Mouse (Mus musculus): ENCODE data around the gene Ralgapb. TPM values are rescaled to one million over a fixed set of nuclear protein-coding genes. Genes with fewer than 3 reads are reported as not detected.

The Ralgapb gene
- polyA plus RNA-seq (2021): 46.2 TPM

DNA sequence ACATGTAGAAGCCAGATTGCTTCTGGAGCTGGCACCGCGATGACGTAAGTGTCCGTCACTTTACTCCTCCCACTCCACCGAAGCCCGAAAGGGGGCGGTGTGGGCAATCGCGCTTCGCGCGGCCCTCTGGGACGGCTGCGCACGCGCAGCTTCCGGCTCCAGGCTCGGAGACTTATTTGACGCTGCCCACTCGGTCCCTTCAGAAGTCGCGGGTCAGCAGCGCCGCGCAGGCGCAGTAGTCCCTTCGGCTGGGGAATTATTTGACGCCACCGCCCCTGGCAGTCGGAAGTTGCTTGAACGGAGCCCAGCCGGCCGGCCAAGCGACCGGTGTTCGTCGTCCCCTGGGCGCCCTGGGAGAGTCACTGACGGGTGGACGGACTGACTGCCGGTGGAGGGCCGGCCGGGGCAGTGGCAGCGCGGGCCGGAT, at the start of gene Ralgapb:
Ralgapb (plus strand) TSS at position 254 of the 427 bp plus-strand sequence.
- in situ Hi-C loops (cut with MboI; ENCODE audit: low pct_unique_long_range_greater_than_20kb): no loop called here
- CTCF ChIA-PET: interaction anchor here (0.7 to 1.5 kb wide), 3 partner anchors 22 to 71 kb away, joined by 3 read pairs; partner anchors contain the start of gene Snhg11
- ATAC-seq (peak; percentile 75), DNase-seq (ENCODE audit: low read depth, low spot score) (peak; percentile 94)
- peak; percentile 97 for TF ChIP-seq CTCF (IDR thresholded peaks at IDR 0.05)
- POLR2A ChIA-PET: interaction anchor here (0.5 kb wide), 1 partner anchor 8 kb away, joined by 3 read pairs; no protein-coding TSS in a partner anchor
- H3K27me3 ChIP-seq: peaks cover 15% of the 10 kb centered on the region

DNA sequence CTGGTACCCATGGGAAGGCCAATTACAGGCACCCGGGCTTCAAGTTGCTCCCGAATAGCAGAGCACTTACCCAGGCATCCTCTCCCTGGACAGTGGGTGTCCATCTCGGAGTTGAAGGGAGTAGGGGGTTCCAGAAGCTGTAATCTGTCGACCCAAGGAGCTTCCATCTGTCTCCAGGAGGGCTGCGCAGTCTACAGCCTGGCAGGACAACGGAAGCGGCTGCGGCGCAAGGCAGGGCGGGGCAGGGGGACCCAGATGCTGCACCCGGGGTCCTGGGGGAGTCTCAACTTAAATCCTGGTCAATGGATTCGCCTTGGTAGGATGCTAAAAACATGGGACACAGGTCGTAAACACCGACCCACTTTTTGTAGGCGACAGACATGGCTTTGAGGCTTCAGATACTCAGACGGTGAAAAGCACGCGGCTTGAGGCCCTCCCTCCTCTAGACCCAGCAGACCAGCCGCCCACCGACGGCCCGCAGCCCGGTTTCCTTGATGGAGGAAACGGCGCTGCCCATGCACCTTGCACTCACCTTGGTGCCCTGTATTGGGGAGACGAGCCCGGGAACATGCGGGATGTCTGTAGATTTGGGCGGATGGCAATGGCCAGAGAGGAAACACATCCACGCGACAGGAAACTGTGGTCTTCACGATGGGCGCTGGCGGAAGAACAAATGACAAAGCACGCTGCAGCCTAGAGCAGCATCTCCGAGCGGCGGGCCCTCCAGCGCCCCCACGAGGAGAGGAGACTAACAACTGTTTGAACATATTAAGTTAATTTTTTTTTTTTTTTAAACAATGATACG, 48.6 kb upstream of the Ralgapb start:
- CTCF ChIA-PET: interaction anchor here (1.1 to 1.3 kb wide), 2 partner anchors 14 to 135 kb away, joined by 3 to 4 read pairs; partner anchors contain the start of gene Snhg11
- peak; percentile 79 for ATAC-seq
- POLR2A ChIA-PET: interaction anchor here (0.6 kb wide), 1 partner anchor 246 kb away, joined by 3 read pairs; no protein-coding TSS in a partner anchor
- H3K27me3 ChIP-seq: no peaks in the 10 kb centered on the region
- peak; percentile 96 for TF ChIP-seq CTCF (IDR thresholded peaks at IDR 0.05)
- no peak for DNase-seq (ENCODE audit: low read depth, low spot score)
- in situ Hi-C loops (cut with MboI; ENCODE audit: low pct_unique_long_range_greater_than_20kb): no loop called here

- DNase-seq (ENCODE audit: low read depth, low spot score) (no peak), ATAC-seq (peak; percentile 59)
- CTCF ChIA-PET: interaction anchor here (0.6 to 0.7 kb wide), 3 partner anchors 13 to 56 kb away, joined by 3 to 4 read pairs (median 3); partner anchors contain the start of gene Snhg11
- H3K27me3 ChIP-seq: no peaks in the 10 kb centered on the region
- POLR2A ChIA-PET: interaction anchor here (0.6 kb wide), 1 partner anchor 247 kb away, joined by 3 read pairs; no protein-coding TSS in a partner anchor
- peak; percentile 74 for TF ChIP-seq CTCF (IDR thresholded peaks at IDR 0.05)
- in situ Hi-C loops (cut with MboI; ENCODE audit: low pct_unique_long_range_greater_than_20kb): no loop called here
These were observed 47.8 kb upstream of the Ralgapb start for GRCm38 (mm10) chr2:158361678-158362320.

DNA sequence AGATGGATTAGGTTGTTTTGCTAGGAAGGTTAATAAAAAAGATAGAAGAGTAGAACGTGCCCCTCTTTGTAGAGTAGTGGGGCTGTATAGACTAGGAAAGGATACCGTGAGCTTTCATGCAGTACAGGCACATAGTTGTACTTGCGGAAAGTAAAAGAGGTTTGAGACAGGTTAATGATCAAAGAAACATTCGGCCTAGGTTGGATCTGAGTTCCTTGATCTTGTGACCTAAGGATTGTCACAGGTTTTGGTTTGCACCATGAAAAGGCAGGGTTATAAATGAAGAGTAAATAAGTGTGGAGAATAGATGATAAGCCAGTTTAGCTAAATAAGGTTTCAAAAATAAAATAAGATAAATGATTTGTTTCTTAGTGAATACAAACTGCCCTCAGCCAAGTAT, 45.5 kb upstream of the Ralgapb start:
- no peak for DNase-seq (ENCODE audit: low read depth, low spot score)
- ChIA-PET POLR2A (no interaction called here), CTCF (interaction anchor here (1.7 kb wide), 1 partner anchor 18 kb away, joined by 4 read pairs; no protein-coding TSS in a partner anchor)
- ATAC-seq: no peak
- no peak for TF ChIP-seq CTCF (IDR thresholded peaks at IDR 0.05)
- no peaks in the 10 kb centered on the region for H3K27me3 ChIP-seq
- in situ Hi-C loops (cut with MboI; ENCODE audit: low pct_unique_long_range_greater_than_20kb): no loop called here

- no peaks in the 10 kb centered on the region for H3K27me3 ChIP-seq
- ATAC-seq (no peak), DNase-seq (ENCODE audit: low read depth, low spot score) (no peak)
- TF ChIP-seq CTCF (IDR thresholded peaks at IDR 0.05): no peak
- ChIA-PET POLR2A (no interaction called here), CTCF (interaction anchor here (1.8 kb wide), 1 partner anchor 15 kb away, joined by 5 read pairs; no protein-coding TSS in a partner anchor)
- in situ Hi-C loops (cut with MboI; ENCODE audit: low pct_unique_long_range_greater_than_20kb): no loop called here
These were observed 44.4 kb upstream of the Ralgapb start for GRCm38 (mm10) chr2:158365099-158365850.

- TF ChIP-seq CTCF (IDR thresholded peaks at IDR 0.05): no peak
- ChIA-PET CTCF (no interaction called here), POLR2A (no interaction called here)
- DNase-seq (ENCODE audit: low read depth, low spot score) (no peak), ATAC-seq (no peak)
- no peaks in the 10 kb centered on the region for H3K27me3 ChIP-seq
- in situ Hi-C loops (cut with MboI; ENCODE audit: low pct_unique_long_range_greater_than_20kb): no loop called here
These were observed 42.0 kb upstream of the Ralgapb start for GRCm38 (mm10) chr2:158367654-158368053.

DNA sequence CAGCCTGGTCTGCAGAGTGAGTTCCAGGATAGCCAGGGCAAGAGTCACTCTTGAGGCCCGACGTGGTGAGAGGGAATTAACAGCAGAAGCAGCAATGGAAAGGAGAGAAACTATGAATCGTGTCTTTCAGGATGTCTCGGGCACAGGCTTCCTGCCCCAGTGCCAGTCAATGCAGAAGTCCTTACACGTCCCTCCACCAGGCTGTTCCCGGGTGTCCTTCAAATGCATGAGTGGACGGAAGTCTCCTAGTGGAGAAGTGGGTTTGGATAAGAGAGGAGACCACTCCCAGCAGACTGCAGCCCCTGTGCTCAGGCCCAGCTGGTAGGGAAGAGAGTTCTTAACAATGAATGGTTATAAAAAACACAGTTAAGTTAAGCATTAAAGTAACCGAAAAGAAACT, 41.3 kb upstream of the Ralgapb start:
- in situ Hi-C loops (cut with MboI; ENCODE audit: low pct_unique_long_range_greater_than_20kb): no loop called here
- DNase-seq (ENCODE audit: low read depth, low spot score) (no peak), ATAC-seq (no peak)
- ChIA-PET CTCF (no interaction called here), POLR2A (no interaction called here)
- no peak for TF ChIP-seq CTCF (IDR thresholded peaks at IDR 0.05)
- H3K27me3 ChIP-seq: no peaks in the 10 kb centered on the region

- TF ChIP-seq CTCF (IDR thresholded peaks at IDR 0.05): no peak
- no peak for DNase-seq (ENCODE audit: low read depth, low spot score)
- in situ Hi-C loops (cut with MboI; ENCODE audit: low pct_unique_long_range_greater_than_20kb): no loop called here
- no peak for ATAC-seq
- ChIA-PET CTCF (interaction anchor here (1.8 kb wide), 1 partner anchor 11 kb away, joined by 9 read pairs; no protein-coding TSS in a partner anchor), POLR2A (interaction anchor here (0.7 kb wide), 1 partner anchor 187 kb away, joined by 4 read pairs; no protein-coding TSS in a partner anchor)
- H3K27me3 ChIP-seq: peaks cover 2% of the 10 kb centered on the region
These were observed 40.0 kb upstream of the Ralgapb start for GRCm38 (mm10) chr2:158369474-158370172.

- POLR2A ChIA-PET: no interaction called here
- H3K27me3 ChIP-seq: peaks cover 7% of the 10 kb centered on the region
- TF ChIP-seq CTCF (IDR thresholded peaks at IDR 0.05): no peak
- DNase-seq (ENCODE audit: low read depth, low spot score) (no peak), ATAC-seq (no peak)
- in situ Hi-C loops (cut with MboI; ENCODE audit: low pct_unique_long_range_greater_than_20kb): no loop called here
- CTCF ChIA-PET: interaction anchor here (1.8 kb wide), 1 partner anchor 11 kb away, joined by 9 read pairs; no protein-coding TSS in a partner anchor
These were observed 39.5 kb upstream of the Ralgapb start for GRCm38 (mm10) chr2:158370173-158370550.

DNA sequence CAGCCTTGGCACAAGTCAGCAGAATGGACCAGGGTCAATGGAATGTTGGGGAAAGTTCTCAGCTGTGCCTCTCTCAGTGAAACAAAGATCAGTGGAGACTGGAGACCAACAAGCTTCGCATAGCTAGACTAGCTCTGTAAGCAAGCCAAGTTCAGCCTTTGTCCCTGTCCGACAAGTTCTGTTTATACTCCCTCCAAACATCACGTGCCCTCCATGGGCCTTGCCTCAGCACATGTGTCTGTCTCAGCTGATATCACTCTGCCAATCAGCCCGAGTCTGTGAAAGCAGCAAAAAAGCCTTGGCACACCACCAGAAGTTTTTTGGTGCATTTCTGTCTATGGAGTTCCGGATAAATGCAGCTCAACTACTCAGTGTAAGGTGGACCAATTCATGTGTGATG, 36.6 kb upstream of the Ralgapb start:
- ChIA-PET POLR2A (no interaction called here), CTCF (no interaction called here)
- H3K27me3 ChIP-seq: peaks cover 24% of the 10 kb centered on the region
- ATAC-seq (no peak), DNase-seq (ENCODE audit: low read depth, low spot score) (no peak)
- in situ Hi-C loops (cut with MboI; ENCODE audit: low pct_unique_long_range_greater_than_20kb): no loop called here
- no peak for TF ChIP-seq CTCF (IDR thresholded peaks at IDR 0.05)
